Mouse (Mus musculus): ENCODE measurements around the gene Slc6a20a.

DNA sequence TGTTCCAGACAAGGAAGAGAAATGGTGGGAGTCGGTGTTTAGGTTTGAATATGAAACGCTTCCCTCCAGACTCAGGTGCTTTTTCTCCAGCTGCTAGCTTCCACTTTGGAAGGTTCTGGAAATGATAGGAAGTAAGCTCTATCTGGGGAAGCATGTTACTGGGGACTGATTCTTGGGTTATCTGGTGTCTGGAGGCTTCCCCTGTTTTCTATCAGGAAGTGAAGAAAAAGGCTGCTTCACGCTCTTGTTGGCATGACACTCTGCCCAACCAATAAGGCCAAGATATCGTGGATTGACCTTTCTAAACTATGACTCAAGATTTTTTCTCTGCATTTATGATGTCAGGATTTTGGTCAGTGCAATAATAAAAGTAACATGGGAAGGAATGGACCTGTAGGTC, 83.5 kb downstream of the Slc6a20a start:
- TF ChIP-seq CTCF (IDR thresholded peaks at IDR 0.05; ENCODE audit: low read depth) (no peak), EP300 (IDR thresholded peaks at IDR 0.05; ENCODE audit: low read depth) (no peak)

All from heart, postnatal 0 days (tissue).